Mouse (Mus musculus): Measurements from ENCODE around the gene Ap4s1. TPM values are rescaled to one million over a fixed set of nuclear protein-coding genes. Genes with fewer than 3 reads are reported as not detected.

The Ap4s1 gene
- total and polyA plus RNA-seq, 2 experiments from 2014 or later, result 33.9 to 68.1 TPM

GRCm38 (mm10) chr12:51708941-51709686, 18.3 kb downstream of the Ap4s1 start:
- Histone ChIP-seq H3K27me3 (ENCODE audit: insufficient read depth, low read length) (no peaks in the 10 kb centered on the region), H3K9ac (replicated peaks; ENCODE audit: low read length) (no peak overlapping the region), H3K4me3 (ENCODE audit: low read length) (no peak overlapping the region), H3K27ac (no peak overlapping the region), H3K36me3 (ENCODE audit: insufficient read depth, low read length) (no peaks in the 10 kb centered on the region), H3K4me2 (ENCODE audit: low read depth, low read length) (no peak overlapping the region), H3K4me1 (ENCODE audit: insufficient read depth, low read length) (no peaks in the 10 kb centered on the region), H3K9me3 (ENCODE audit: low read length) (no peaks in the 10 kb centered on the region)
- DNase-seq (ENCODE audit: low spot score) (no peak), ATAC-seq (no peak)
- no peak for TF ChIP-seq CTCF (IDR thresholded peaks at IDR 0.05; ENCODE audit: low read depth)
- WGBS, result 64% methylated on average over 14 of the region's 14 CpGs

GRCm38 (mm10) chr12:51709741-51710140, 18.9 kb downstream of the Ap4s1 start:
- ATAC-seq (no peak), DNase-seq (ENCODE audit: low spot score) (no peak)
- no peaks in the 10 kb centered on the region for H3K9me3 ChIP-seq (ENCODE audit: low read length)
- no peaks in the 10 kb centered on the region for H3K4me1 ChIP-seq (ENCODE audit: insufficient read depth, low read length)
- 71% methylated on average over 3 of the region's 3 CpGs for WGBS
- no peak overlapping the region for H3K27ac ChIP-seq
- no peak overlapping the region for H3K4me2 ChIP-seq (ENCODE audit: low read depth, low read length)
- H3K27me3 ChIP-seq (ENCODE audit: insufficient read depth, low read length), result no peaks in the 10 kb centered on the region
- no peak overlapping the region for H3K4me3 ChIP-seq (ENCODE audit: low read length)
- no peak overlapping the region for H3K9ac ChIP-seq (replicated peaks; ENCODE audit: low read length)
- TF ChIP-seq CTCF (IDR thresholded peaks at IDR 0.05; ENCODE audit: low read depth), result no peak
- H3K36me3 ChIP-seq (ENCODE audit: insufficient read depth, low read length), result no peaks in the 10 kb centered on the region

- H3K4me3 ChIP-seq (ENCODE audit: low read length), result no peak overlapping the region
- WGBS, result 81% methylated on average over 5 of the region's 5 CpGs
- no peaks in the 10 kb centered on the region for H3K36me3 ChIP-seq (ENCODE audit: insufficient read depth, low read length)
- H3K9me3 ChIP-seq (ENCODE audit: low read length), result no peaks in the 10 kb centered on the region
- H3K27me3 ChIP-seq (ENCODE audit: insufficient read depth, low read length), result no peaks in the 10 kb centered on the region
- H3K9ac ChIP-seq (replicated peaks; ENCODE audit: low read length), result no peak overlapping the region
- ATAC-seq, result no peak
- TF ChIP-seq CTCF (IDR thresholded peaks at IDR 0.05; ENCODE audit: low read depth), result no peak
- no peak overlapping the region for H3K27ac ChIP-seq
- DNase-seq (ENCODE audit: low spot score), result no peak
- no peaks in the 10 kb centered on the region for H3K4me1 ChIP-seq (ENCODE audit: insufficient read depth, low read length)
- H3K4me2 ChIP-seq (ENCODE audit: low read depth, low read length), result no peak overlapping the region
Measured at GRCm38 (mm10) chr12:51710154-51710553, 19.3 kb downstream of the Ap4s1 start.

GRCm38 (mm10) chr12:51712685-51713084, 21.9 kb downstream of the Ap4s1 start:
- TF ChIP-seq CTCF (IDR thresholded peaks at IDR 0.05; ENCODE audit: low read depth), result no peak
- no peaks in the 10 kb centered on the region for H3K36me3 ChIP-seq (ENCODE audit: insufficient read depth, low read length)
- DNase-seq (ENCODE audit: low spot score), result no peak
- H3K27me3 ChIP-seq (ENCODE audit: insufficient read depth, low read length), result no peaks in the 10 kb centered on the region
- H3K9ac ChIP-seq (replicated peaks; ENCODE audit: low read length), result no peak overlapping the region
- no peaks in the 10 kb centered on the region for H3K4me1 ChIP-seq (ENCODE audit: insufficient read depth, low read length)
- no peak overlapping the region for H3K4me3 ChIP-seq (ENCODE audit: low read length)
- H3K27ac ChIP-seq, result no peak overlapping the region
- 77% methylated on average over 1 of the region's 1 CpGs for WGBS
- ATAC-seq, result no peak
- H3K4me2 ChIP-seq (ENCODE audit: low read depth, low read length), result no peak overlapping the region
- no peaks in the 10 kb centered on the region for H3K9me3 ChIP-seq (ENCODE audit: low read length)

- Histone ChIP-seq H3K4me3 (ENCODE audit: low read length) (no peak overlapping the region), H3K4me2 (ENCODE audit: low read depth, low read length) (no peak overlapping the region), H3K36me3 (ENCODE audit: insufficient read depth, low read length) (peaks cover 6% of the 10 kb centered on the region; the same call in 1 of the 2 replicates), H3K9me3 (ENCODE audit: low read length) (no peaks in the 10 kb centered on the region), H3K27ac (no peak overlapping the region), H3K9ac (replicated peaks; ENCODE audit: low read length) (no peak overlapping the region), H3K27me3 (ENCODE audit: insufficient read depth, low read length) (no peaks in the 10 kb centered on the region), H3K4me1 (ENCODE audit: insufficient read depth, low read length) (no peaks in the 10 kb centered on the region)
- WGBS, result 92% methylated on average over 6 of the region's 6 CpGs
- no peak for DNase-seq (ENCODE audit: low spot score)
- ATAC-seq, result no peak
- TF ChIP-seq CTCF (IDR thresholded peaks at IDR 0.05; ENCODE audit: low read depth), result no peak
Measured at GRCm38 (mm10) chr12:51718617-51719016, 27.8 kb downstream of the Ap4s1 start.

- no peaks in the 10 kb centered on the region for H3K27me3 ChIP-seq (ENCODE audit: insufficient read depth, low read length)
- no peak for ATAC-seq
- H3K27ac ChIP-seq, result no peak overlapping the region
- H3K9me3 ChIP-seq (ENCODE audit: low read length), result no peaks in the 10 kb centered on the region
- TF ChIP-seq CTCF (IDR thresholded peaks at IDR 0.05; ENCODE audit: low read depth), result no peak
- WGBS, result 93% methylated on average over 8 of the region's 8 CpGs
- no peak overlapping the region for H3K4me3 ChIP-seq (ENCODE audit: low read length)
- H3K4me2 ChIP-seq (ENCODE audit: low read depth, low read length), result no peak overlapping the region
- H3K4me1 ChIP-seq (ENCODE audit: insufficient read depth, low read length), result no peaks in the 10 kb centered on the region
- H3K9ac ChIP-seq (replicated peaks; ENCODE audit: low read length), result no peak overlapping the region
- no peak for DNase-seq (ENCODE audit: low spot score)
- H3K36me3 ChIP-seq (ENCODE audit: insufficient read depth, low read length), result peaks cover 6% of the 10 kb centered on the region; the same call in 1 of the 2 replicates
Measured at GRCm38 (mm10) chr12:51721836-51722235, 31.0 kb downstream of the Ap4s1 start.

GRCm38 (mm10) chr12:51729058-51729457, 38.2 kb downstream of the Ap4s1 start:
- Histone ChIP-seq H3K27ac (no peak overlapping the region), H3K9me3 (ENCODE audit: low read length) (no peaks in the 10 kb centered on the region), H3K36me3 (ENCODE audit: insufficient read depth, low read length) (no peaks in the 10 kb centered on the region; the same call in 1 of the 2 replicates), H3K4me1 (ENCODE audit: insufficient read depth, low read length) (no peaks in the 10 kb centered on the region), H3K4me2 (ENCODE audit: low read depth, low read length) (no peak overlapping the region), H3K4me3 (ENCODE audit: low read length) (no peak overlapping the region), H3K27me3 (ENCODE audit: insufficient read depth, low read length) (no peaks in the 10 kb centered on the region), H3K9ac (replicated peaks; ENCODE audit: low read length) (no peak overlapping the region)
- DNase-seq (ENCODE audit: low spot score), result no peak
- ATAC-seq, result no peak
- 73% methylated on average over 11 of the region's 11 CpGs for WGBS
- TF ChIP-seq CTCF (IDR thresholded peaks at IDR 0.05; ENCODE audit: low read depth), result no peak
